Mouse (Mus musculus) embryonic fibroblast, embryonic 13.5 days (primary cell): ENCODE results near the gene Tsg101.

Source experiments
- CTCF ChIP-seq: IDR thresholded peaks from 2 replicates; pipeline ENCODE4 v1.5.1; 2011; ENCODE audit warnings: mild to moderate bottlenecking, control low read depth, low read length, moderate library complexity, borderline replicate concordance; ENCODE audit not compliant: insufficient read depth
- POLR2A ChIP-seq: IDR thresholded peaks from 2 replicates; pipeline ENCODE4 v1.6.1; 2011; ENCODE audit warnings: low read depth, mild to moderate bottlenecking, control low read depth, low read length, moderate library complexity

GRCm38 (mm10) chr7:46876841-46877240 is 42.9 kb downstream of the Tsg101 start:
- TF ChIP-seq CTCF (no peak), POLR2A (no peak)
